In genomic region chr11:20469368-20469767, GRCm38 (mm10) we compare ENCODE assay signal across 9 mouse cellular contexts.
DNase-seq lines count a peak whose midpoint lies in the region; ATAC-seq and TF ChIP-seq lines count a peak whose summit lies in the region.
"Had no signal": no experiment of that assay in that cellular context is flagged by ENCODE, and none has a peak within 500 bp of the region (broad histone marks: within the 10 kb centered on the region; RNA-seq: fewer than 3 reads in every experiment).

No protein-coding gene starts in this region.

- DNase-seq in lung, postnatal 0 days (ENCODE audit: low spot score), result no peak
- no peak for DNase-seq in lung, postnatal 14 days
- peak; percentile 95 for DNase-seq in liver, adult 2 months (ENCODE audit: extremely low read depth, low read depth, low spot score)
- peak; percentile 81 for DNase-seq in yolk sac, embryonic 10.5 days (ENCODE audit: low spot score)
- DNase-seq in layer of hippocampus, adult 8-10 months (ENCODE audit: low spot score in 2 of 2), result no peak
- DNase-seq in left cerebral cortex, postnatal 10 days (ENCODE audit: extremely low spot score in 1 of 2, low spot score in 2 of 2), result no peak
- DNase-seq in thymus, postnatal 14 days, result no peak
- DNase-seq: cerebellum, adult 18-20 months had no signal

- no peaks in the 10 kb centered on the region for H3K4me1 ChIP-seq in lung, postnatal 0 days (ENCODE audit: insufficient read depth, low read depth, low read length)
- H3K4me1 ChIP-seq in intestine, embryonic 15.5 days (replicated peaks), result no peaks in the 10 kb centered on the region; the same call in 1 of the 2 replicates
- peaks cover 16% of the 10 kb centered on the region; the same call in 1 of the 2 replicates for H3K4me1 ChIP-seq in liver, adult 2 months (ENCODE audit: control insufficient read depth, insufficient read depth, low read length)

- no peak overlapping the region for H3K4me2 ChIP-seq in lung, postnatal 0 days (replicated peaks; ENCODE audit: low read depth, low read length)
- no peak overlapping the region for H3K4me2 ChIP-seq in intestine, embryonic 15.5 days (replicated peaks)

- H3K4me3 ChIP-seq in lung, postnatal 0 days (ENCODE audit: low read depth, low read length), result no peak overlapping the region
- H3K4me3 ChIP-seq in intestine, embryonic 15.5 days (replicated peaks), result no peak overlapping the region
- peak overlapping the region; percentile 32 for H3K4me3 ChIP-seq in liver, adult 2 months (ENCODE audit: insufficient read depth, low read depth, low read length)

- no peaks in the 10 kb centered on the region for H3K36me3 ChIP-seq in lung, postnatal 0 days (ENCODE audit: insufficient read depth, low read length)
- H3K36me3 ChIP-seq in intestine, embryonic 15.5 days, result no peaks in the 10 kb centered on the region
- H3K36me3 ChIP-seq in liver, adult 2 months (ENCODE audit: control insufficient read depth, insufficient read depth, low read length), result no peaks in the 10 kb centered on the region

- ATAC-seq in lung, postnatal 0 days, result 0 out of 2 replicates have a peak, but pooled peaks have one; percentile 16
- ATAC-seq in intestine, embryonic 15.5 days, result peak; percentile 29; the same call in 1 of the 2 replicates

- H3K79me2 ChIP-seq in liver, adult 2 months (ENCODE audit: control insufficient read depth, insufficient read depth, low read length), result no peaks in the 10 kb centered on the region; the same call in 1 of the 2 replicates

- no peaks in the 10 kb centered on the region for H3K9me3 ChIP-seq in lung, postnatal 0 days (ENCODE audit: low read length)
- no peaks in the 10 kb centered on the region for H3K9me3 ChIP-seq in intestine, embryonic 15.5 days

- 0 out of 2 replicates have a peak, but pooled peaks have one; percentile 4 for TF ChIP-seq POLR2A in liver, adult 2 months (IDR thresholded peaks at IDR 0.05; ENCODE audit: extremely low read depth, insufficient read depth, low read length)

- no peak for TF ChIP-seq EP300 in lung, postnatal 0 days (IDR thresholded peaks at IDR 0.05)

- intact Hi-C loops in left cerebral cortex, postnatal 10 days (cut with DNase I), result no loop called here

- 20% methylated on average over 5 of the region's 5 CpGs for WGBS in lung, postnatal 0 days
- WGBS in intestine, embryonic 15.5 days, result 13% methylated on average over 5 of the region's 5 CpGs
- 2% methylated on average over 5 of the region's 5 CpGs for WGBS in liver, adult 2 months

- no peak for TF ChIP-seq CTCF in lung, postnatal 0 days (IDR thresholded peaks at IDR 0.05)
- no peak for TF ChIP-seq CTCF in liver, adult 2 months (IDR thresholded peaks at IDR 0.05; ENCODE audit: low read depth, low read length)

- no peak overlapping the region for H3K9ac ChIP-seq in lung, postnatal 0 days (replicated peaks; ENCODE audit: low read depth)
- H3K9ac ChIP-seq in intestine, embryonic 15.5 days, result no peak overlapping the region
- H3K9ac ChIP-seq in liver, adult 2 months (ENCODE audit: low read depth, low read length), result peak overlapping the region; percentile 65

- no peak overlapping the region for H3K27ac ChIP-seq in lung, postnatal 0 days (ENCODE audit: low read length)
- no peak overlapping the region for H3K27ac ChIP-seq in intestine, embryonic 15.5 days
- H3K27ac ChIP-seq in liver, adult 2 months (replicated peaks; ENCODE audit: insufficient read depth, low read depth, low read length), result peak overlapping the region; percentile 86

- no peaks in the 10 kb centered on the region for H3K27me3 ChIP-seq in lung, postnatal 0 days (replicated peaks; ENCODE audit: insufficient read depth, low read length)
- H3K27me3 ChIP-seq in intestine, embryonic 15.5 days (replicated peaks), result no peaks in the 10 kb centered on the region
- no peaks in the 10 kb centered on the region for H3K27me3 ChIP-seq in liver, adult 2 months (ENCODE audit: control insufficient read depth, insufficient read depth, low read length)

Comparison
In these comparisons a context has a peak if more than half of its experiments do, and no peak if none do; other contexts are left out.
1. DNase-seq: peak in liver, adult 2 months (single experiment) and yolk sac, embryonic 10.5 days (single experiment); none in lung, postnatal 0 days (single experiment), lung, postnatal 14 days (single experiment), layer of hippocampus, adult 8-10 months (0 of 2), left cerebral cortex, postnatal 10 days (0 of 2) and thymus, postnatal 14 days (single experiment).